Mouse (Mus musculus) erythroblast, adult 5-6 weeks (primary cell): ENCODE measurements around the gene Xpo1. TPM values are rescaled to one million over a fixed set of nuclear protein-coding genes. Genes with fewer than 3 reads are reported as not detected.
"Not testable (repeated sequence)": the region's sequence is repeated elsewhere in the genome, so short reads cannot be mapped to it uniquely, and the experiment has no call there.

ENCODE experiments used
- ATAC-seq: replicated peaks from 2 replicates; pipeline ENCODE4 v1.8.0; 2016; ENCODE audit warnings: moderate number of reproducible peaks, mild to moderate bottlenecking, moderate TSS enrichment, inconsistent platforms; ENCODE audit not compliant: poor library complexity, low FRiP score, severe bottlenecking
- total RNA-seq, 2 experiments: library from RNA; stranded (forward) in 1 of 2; stranded (reverse) in 1 of 2; fragments of 150-400 nt in 1 of 2; fragments of 200-764, 138-1000 nt in 1 of 2; gene quantifications; 2 replicates each; pipeline versions ENCODE4 v1.2.3 to v1.2.4; 2015 to 2017; ENCODE audit warnings: low replicate concordance in 2 of 2

Gene Xpo1
- total RNA-seq, 2 experiments from 2014 or later, result 58.4 to 94.0 TPM

DNA sequence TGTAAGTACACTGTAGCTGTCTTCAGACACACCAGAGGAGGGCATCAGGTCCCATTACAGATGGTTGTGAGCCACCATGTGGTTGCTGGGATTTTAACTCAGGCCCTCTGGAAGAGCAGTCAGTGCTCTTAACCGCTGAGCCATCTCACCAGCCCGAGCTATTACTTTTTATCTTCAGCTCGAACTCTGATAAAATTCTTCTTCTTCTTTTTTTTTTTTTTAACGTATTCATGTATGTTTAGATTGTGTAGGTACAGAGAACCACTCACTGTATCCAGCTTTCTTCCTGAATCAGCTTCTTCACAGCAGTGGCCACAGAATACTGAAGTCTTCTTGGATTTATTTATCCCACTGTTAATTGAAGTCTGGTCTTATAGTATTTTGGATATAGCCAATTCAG, 33.0 kb downstream of the Xpo1 start:
- ATAC-seq, result not testable (repeated sequence)

DNA sequence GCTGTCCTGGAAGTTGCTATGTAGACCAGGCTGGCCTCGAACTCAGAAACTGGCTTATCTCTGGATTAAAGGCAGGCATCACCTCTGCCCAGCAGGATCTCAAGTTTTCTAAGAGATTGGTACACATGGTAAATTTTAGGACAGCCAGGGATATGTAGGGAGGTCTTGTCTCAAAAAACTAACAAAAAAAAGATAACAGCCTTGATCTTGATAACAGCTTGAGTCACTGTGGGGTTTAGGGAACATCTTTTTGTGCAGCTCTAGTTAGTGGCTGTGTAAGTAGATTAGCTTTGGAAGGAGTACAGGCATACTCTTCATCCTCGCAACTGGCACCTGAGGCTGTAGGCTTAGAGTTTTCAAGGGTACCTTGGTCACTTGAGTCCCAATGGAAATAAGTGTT, 41.5 kb downstream of the Xpo1 start:
- no peak for ATAC-seq

DNA sequence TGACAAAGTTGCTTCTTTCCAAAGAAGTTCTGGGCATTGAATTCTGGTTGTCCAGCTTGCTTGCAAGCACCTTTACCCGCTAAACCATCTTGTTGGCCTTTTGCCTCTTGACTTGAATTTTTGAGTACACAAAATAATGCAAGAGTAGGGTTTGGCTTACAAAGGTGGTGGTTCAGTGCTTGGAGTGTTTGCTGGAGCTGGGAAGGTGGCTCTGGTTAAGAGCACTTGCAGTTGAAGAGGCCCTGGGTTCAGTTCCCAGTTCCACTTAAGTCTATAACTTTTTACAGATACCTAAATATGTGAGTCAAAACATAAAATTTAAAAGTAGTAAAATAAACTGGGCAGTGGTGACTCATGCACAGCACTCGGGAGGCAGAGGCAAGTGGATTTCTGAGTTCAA, 42.5 kb downstream of the Xpo1 start:
- ATAC-seq, result no peak

DNA sequence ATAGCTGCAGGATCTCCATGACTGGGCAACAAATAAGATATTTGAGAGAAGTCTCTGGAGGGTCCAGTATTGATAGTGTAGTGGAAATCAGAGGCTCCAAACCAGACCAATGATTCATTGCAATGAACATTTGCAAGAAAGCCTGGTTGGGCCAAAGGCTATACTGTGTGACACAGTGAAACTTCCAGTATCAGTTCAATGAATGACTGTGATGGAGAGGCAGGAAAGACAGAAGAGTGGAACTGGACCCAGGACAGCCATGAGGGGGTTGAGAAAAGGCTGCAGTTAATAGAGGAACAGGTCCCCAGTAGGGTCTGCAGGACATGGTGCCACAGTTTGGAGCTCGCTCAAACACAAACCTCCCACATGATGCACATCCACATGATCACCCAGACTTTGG, 44.1 kb downstream of the Xpo1 start:
- ATAC-seq, result 0 out of 2 replicates have a peak, but pooled peaks have one; percentile 34

DNA sequence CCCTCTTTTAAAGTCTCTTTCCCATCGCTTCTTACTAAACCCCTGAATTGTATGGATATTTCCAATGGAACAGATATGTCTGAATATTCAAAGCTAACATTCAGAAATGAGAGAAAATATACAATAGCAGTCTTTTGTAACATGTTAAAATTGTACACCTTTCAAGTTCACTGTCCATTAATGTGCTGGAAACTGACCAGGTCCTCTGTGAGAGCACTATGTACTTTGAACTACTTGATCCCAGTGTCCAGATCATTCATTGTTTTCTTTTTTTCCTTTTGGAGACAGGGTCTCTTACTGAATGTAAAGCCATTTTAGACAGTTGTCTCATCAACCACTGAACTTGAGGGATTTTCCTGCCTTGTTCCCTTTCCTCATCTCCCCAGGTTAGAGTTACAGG, 47.3 kb downstream of the Xpo1 start:
- no peak for ATAC-seq

DNA sequence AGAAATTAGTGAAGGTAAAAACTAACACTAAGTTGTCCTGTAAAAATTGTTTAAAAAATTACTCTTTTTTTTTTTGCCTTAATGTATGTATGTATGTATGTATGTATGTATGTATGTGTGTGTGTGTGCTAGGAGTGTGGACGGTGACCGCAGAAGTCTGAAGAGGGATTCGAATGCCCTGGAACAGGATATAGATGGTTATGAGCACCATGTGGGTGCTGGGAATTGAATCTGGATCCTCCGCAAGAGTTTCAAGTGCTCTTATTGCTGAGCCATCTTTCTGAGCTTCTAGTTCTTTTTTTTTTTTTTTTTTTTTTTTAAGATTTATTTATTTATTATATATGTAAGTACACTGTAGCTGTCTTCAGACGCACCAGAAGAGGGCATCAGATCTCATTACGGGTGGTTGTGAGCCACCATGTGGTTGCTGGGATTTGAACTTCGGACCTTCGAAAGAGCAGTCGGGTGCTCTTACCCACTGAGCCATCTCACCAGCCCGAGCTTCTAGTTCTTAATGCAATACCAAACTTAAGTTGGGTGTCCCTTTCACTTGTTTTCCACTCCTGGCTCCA, 49.3 kb downstream of the Xpo1 start:
- not testable (repeated sequence) for ATAC-seq

DNA sequence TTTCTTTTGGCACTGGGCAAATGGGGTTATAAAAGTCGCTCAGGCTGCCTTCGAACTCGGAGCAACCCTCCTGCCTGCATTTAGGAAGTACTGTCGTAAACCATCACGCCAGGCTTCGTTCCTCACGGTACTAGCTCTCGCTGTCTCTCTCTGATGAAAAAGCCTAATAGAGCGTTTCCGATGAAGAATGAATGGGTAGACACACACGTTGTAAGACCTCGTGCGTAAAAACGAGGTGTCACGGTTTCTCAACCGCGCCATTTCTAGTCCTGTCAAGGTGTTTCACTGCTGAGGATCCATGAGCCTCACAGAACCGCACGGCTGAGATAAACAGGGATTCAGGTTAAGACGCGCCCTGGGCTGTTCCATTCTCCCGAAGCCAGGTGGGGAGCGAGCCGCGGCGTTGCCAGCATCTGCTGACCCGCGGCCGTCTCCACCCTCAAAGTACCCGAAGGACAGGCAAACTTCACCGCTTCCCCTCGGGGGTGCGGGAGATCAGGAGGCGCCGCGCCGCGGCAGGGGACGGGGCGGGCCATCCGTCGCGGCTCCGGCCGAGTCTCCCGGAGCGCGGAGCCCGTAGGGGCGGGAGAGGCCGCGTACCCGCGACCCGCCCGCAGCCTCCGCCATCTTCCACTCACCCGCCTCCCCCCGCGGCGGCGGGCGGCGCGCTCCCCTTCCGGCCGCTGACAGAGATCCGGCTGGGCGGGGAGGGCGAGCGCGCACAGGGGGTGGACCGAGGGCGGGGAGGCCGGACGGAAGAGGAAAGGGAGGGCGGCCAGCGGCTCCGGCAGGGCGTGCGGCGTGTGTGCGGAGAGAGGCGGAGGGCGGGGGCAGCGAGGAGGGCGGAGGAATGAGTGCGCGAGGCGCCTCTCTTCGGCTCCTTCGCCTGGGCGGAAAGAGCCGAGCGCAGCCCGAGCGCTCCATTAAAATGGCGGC, 50.1 kb downstream of the Xpo1 start:
- peak; percentile 97 for ATAC-seq

DNA sequence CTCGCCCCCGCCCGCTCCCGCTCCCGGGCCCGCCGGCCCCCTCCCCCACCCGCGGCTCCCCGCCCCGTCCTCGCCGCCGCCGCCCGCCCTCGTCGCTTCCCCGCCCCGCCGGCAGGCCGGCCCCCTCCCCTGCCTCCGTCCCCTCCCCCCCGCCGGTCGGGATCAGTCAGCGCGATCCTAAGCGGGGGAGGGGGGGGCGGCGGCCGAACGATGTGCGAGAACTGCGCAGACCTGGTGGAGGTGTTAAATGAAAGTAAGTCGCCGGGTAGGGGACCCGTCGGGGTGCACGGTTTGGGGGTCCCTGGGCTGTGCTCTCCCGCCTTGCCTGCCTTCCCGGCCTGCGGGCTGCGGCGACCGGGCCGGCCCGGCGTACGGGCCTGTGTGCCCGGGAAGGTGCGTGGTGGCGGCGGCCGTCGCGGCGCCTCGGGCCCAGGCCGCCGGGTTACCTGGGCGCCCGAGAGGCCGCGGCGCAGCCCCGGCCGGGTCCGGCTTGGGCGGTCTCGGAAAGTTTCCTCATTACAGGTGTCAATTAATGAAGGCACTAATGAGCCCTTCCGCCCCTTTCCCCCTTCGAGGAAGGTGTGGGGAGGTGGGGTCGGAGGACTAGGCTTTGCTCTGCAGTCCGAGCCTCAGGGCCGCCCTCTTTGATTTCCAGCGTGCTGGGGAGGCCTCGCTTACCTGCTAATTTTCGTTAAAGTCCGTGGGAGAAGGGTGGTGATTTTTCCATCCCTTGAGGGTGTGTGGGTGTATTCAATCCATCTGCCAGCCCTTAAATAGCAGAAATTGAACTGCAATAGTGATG, 51.1 kb downstream of the Xpo1 start, which contains the start of gene Usp34:
TSS of gene Usp34 (plus strand) at position 132 of the 802 bp plus-strand sequence.
- ATAC-seq, result peak; percentile 32

DNA sequence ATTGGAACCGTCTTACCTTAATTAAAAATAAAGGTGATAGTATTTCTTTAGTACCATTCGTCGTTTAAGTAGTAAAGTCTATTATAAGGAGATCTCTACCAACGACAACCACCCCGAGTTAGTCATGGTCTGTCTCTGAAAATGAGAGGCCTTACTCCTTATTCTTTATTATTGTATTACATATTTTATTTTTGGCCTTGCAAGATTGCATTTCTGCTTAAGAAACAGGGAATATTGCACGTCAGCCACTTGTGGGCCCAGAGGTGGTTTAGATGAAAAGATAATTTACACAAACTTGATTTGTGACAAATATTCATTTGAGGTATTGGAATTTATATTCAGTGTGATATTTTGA, 51.7 kb downstream of the Xpo1 start:
- ATAC-seq, result no peak

DNA sequence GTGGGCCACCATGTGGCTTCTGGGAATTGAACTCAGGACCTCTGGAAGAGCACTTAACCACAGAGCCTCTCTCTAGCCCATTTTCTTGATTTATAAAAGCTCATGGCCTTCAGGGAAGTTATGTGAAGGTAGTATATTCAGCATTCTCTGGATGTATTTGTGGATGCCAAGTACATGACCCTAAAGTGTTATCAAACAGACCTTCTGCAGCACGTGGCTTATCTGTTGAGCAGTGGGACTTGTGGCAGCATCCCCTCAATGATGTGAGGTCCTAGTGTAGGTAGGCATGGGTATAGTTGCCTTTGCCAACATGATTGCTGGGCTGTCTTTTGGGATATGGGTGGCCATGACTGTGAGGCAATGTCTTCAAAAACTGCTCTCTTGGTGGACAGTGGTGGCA, 57.7 kb downstream of the Xpo1 start:
- ATAC-seq, result peak; percentile 96

DNA sequence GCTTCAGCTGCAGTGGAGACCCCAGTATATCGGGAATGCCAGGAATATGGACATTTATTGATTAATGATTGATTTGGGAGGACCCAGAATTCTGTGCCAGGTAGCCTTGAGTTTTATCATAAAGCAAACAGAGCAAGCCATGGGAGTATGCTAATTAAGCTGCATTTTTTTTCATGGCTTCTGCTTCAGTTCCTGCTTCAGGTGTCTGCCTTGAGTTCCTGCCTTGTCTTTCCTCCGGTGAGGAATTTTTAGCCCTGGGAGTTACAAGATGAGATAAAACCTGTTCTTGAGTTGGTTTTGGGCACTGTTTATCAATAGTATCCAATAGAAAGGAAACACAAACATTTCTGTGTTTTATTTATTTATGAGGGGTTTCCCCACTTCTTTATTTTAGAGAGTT, 73.6 kb downstream of the Xpo1 start:
- no peak for ATAC-seq

DNA sequence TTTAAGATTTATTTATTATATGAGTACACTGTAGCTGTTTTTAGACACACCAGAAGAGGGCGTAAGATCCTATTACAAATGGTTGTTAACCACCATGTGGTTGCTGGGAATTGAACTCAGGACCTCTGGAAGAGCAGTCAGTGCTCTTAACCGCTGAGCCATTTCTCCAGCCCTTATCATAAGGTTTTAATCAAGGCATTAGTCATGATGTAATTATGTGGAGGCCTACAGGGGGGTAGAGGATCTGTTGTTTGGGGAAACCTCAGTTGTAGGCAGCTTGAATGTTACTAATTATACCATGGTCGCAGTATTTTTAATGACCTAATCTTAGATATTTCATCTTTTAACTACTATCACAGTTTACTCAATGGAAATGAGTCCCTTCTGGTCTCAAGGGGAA, 76.3 kb downstream of the Xpo1 start:
- no peak for ATAC-seq

DNA sequence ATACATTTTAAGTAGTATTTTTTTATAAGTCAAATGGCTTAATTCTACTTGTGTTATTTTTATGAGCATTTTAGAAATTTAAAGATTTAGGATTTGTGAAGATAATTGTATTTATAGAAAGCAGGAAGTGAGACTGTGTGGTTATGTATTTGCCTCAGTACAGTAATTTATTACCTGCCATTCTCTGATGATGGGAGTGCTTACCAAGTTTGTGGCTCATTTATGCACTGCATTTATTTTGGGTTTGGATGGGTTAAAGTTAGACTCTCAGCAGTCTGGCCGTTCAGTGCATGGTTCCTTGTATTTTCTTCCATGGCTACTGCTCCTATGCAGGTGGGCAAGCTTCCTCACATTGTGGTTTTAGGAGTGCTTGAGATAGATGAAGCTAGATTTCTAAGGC, 79.3 kb downstream of the Xpo1 start:
- ATAC-seq, result no peak

Other genes with a start within 250 kb of the Xpo1 start
- 2.3 TPM in 1 of 2 replicates, not detected in the other for gene Fam161a, start 248.5 kb upstream of the Xpo1 start, total RNA-seq (2015; ENCODE audit: low replicate concordance)
- gene Fam161a, start 248.5 kb upstream of the Xpo1 start, total RNA-seq (2017; ENCODE audit: low replicate concordance), result 2.4 and 9.3 TPM in 2 replicates
- 26.5 and 35.5 TPM in 2 replicates for gene Usp34, start 50.9 kb downstream of the Xpo1 start, total RNA-seq (2015; ENCODE audit: low replicate concordance)
- 32.8 and 38.6 TPM in 2 replicates for gene Usp34, start 50.9 kb downstream of the Xpo1 start, total RNA-seq (2017; ENCODE audit: low replicate concordance)
- 9.2 and 16.1 TPM in 2 replicates for gene Ahsa2, start 242.0 kb downstream of the Xpo1 start, total RNA-seq (2015; ENCODE audit: low replicate concordance)
- 12.9 and 15.8 TPM in 2 replicates for gene Ahsa2, start 242.0 kb downstream of the Xpo1 start, total RNA-seq (2017; ENCODE audit: low replicate concordance)